Mouse (Mus musculus): ENCODE results near the gene Kctd14.
A peak's percentile ranks its signal among the peaks of the same experiment; 100 is the strongest.

DNA sequence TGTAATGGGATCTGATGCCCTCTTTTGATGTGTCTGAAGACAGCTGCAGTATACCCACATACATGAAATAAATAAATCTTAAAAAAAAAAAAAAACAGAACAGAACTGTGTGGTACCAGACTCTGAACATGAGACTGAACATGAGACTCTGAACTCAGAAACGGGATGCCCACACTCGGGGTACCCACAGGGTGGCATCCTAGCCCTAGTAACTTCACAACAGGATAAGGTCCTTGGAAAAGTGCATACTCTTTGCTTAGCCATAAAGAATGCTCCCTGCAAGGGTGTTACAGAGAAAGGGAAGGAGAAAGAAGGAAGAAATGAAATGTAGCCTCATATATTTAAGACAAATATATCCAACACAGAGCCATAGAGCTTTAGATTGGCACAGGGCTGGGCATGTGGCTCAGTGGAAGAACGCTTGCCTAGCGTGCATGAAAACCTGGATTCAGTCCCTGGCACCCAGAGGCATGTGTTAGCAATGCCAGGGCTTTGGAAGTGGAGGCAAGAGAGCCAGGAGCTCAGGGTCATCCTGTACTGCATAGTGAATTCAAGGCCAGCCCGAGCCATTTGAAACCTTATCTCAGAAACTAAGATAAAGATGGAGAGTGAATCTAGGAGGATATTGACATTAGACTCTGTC is 23.2 kb upstream of the Kctd14 start:
- TF ChIP-seq EP300 (IDR thresholded peaks at IDR 0.05) (no peak), CTCF (IDR thresholded peaks at IDR 0.05) (peak; percentile 29)

Measured in lung, postnatal 0 days (tissue).